Mouse (Mus musculus): ENCODE data around the gene Creld2. TPM values are rescaled to one million over a fixed set of nuclear protein-coding genes. Genes with fewer than 3 reads are reported as not detected.

Gene Creld2
- polyA plus RNA-seq, 1 experiment = 35.7 TPM

GRCm38 (mm10) chr15:88867368-88868023 is 48.0 kb downstream of the Creld2 start:
- peak overlapping the region; percentile 43 for H3K27ac ChIP-seq (ENCODE audit: insufficient read depth, low read length)
- H3K27me3 ChIP-seq (ENCODE audit: control insufficient read depth, insufficient read depth, low read length) = no peaks in the 10 kb centered on the region
- 66% methylated on average over 5 of the region's 5 CpGs for WGBS
- no peak overlapping the region for H3K4me3 ChIP-seq (ENCODE audit: extremely low read depth, insufficient read depth, insufficient read length)
- TF ChIP-seq POLR2A (IDR thresholded peaks at IDR 0.05; ENCODE audit: low read depth, low read length) (no peak), CTCF (IDR thresholded peaks at IDR 0.05; ENCODE audit: extremely low read depth, insufficient read depth, insufficient read length, insufficient replicate concordance) (no peak)
- peaks cover 10% of the 10 kb centered on the region for H3K36me3 ChIP-seq (ENCODE audit: control insufficient read depth, insufficient read depth, low read length)
- DNase-seq (ENCODE audit: low read depth in 1 of 2, low spot score in 2 of 2) = no peak
- peaks cover 20% of the 10 kb centered on the region for H3K4me1 ChIP-seq (ENCODE audit: control insufficient read depth, insufficient read depth, insufficient read length)

- whole genome bisulfite sequencing = 87% methylated on average over 6 of the region's 6 CpGs
- TF ChIP-seq POLR2A (IDR thresholded peaks at IDR 0.05; ENCODE audit: low read depth, low read length) (no peak), CTCF (IDR thresholded peaks at IDR 0.05; ENCODE audit: extremely low read depth, insufficient read depth, insufficient read length, insufficient replicate concordance) (no peak)
- H3K27ac ChIP-seq (ENCODE audit: insufficient read depth, low read length) = peak overlapping the region; percentile 43; the same call in 1 of the 2 replicates
- no peak for DNase-seq (ENCODE audit: low read depth in 1 of 2, low spot score in 2 of 2)
- no peaks in the 10 kb centered on the region for H3K27me3 ChIP-seq (ENCODE audit: control insufficient read depth, insufficient read depth, low read length)
- peaks cover 10% of the 10 kb centered on the region for H3K36me3 ChIP-seq (ENCODE audit: control insufficient read depth, insufficient read depth, low read length)
- peaks cover 17% of the 10 kb centered on the region for H3K4me1 ChIP-seq (ENCODE audit: control insufficient read depth, insufficient read depth, insufficient read length)
- no peak overlapping the region for H3K4me3 ChIP-seq (ENCODE audit: extremely low read depth, insufficient read depth, insufficient read length)
Observed at GRCm38 (mm10) chr15:88868024-88868742, 48.7 kb downstream of the Creld2 start.

- Histone ChIP-seq H3K27ac (ENCODE audit: insufficient read depth, low read length) (no peak overlapping the region), H3K27me3 (ENCODE audit: control insufficient read depth, insufficient read depth, low read length) (no peaks in the 10 kb centered on the region), H3K4me3 (ENCODE audit: extremely low read depth, insufficient read depth, insufficient read length) (no peak overlapping the region), H3K4me1 (ENCODE audit: control insufficient read depth, insufficient read depth, insufficient read length) (peaks cover 11% of the 10 kb centered on the region; the same call in 1 of the 2 replicates), H3K36me3 (ENCODE audit: control insufficient read depth, insufficient read depth, low read length) (no peaks in the 10 kb centered on the region)
- no peak for DNase-seq (ENCODE audit: low read depth in 1 of 2, low spot score in 2 of 2)
- TF ChIP-seq CTCF (IDR thresholded peaks at IDR 0.05; ENCODE audit: extremely low read depth, insufficient read depth, insufficient read length, insufficient replicate concordance) (no peak), POLR2A (IDR thresholded peaks at IDR 0.05; ENCODE audit: low read depth, low read length) (no peak)
- 68% methylated on average over 5 of the region's 5 CpGs for WGBS
Observed at GRCm38 (mm10) chr15:88870418-88871185, 51.2 kb downstream of the Creld2 start.

GRCm38 (mm10) chr15:88874061-88874460 is 54.6 kb downstream of the Creld2 start:
- no peaks in the 10 kb centered on the region for H3K27me3 ChIP-seq (ENCODE audit: control insufficient read depth, insufficient read depth, low read length)
- no peak overlapping the region for H3K27ac ChIP-seq (ENCODE audit: insufficient read depth, low read length)
- WGBS = 92% methylated on average over 3 of the region's 3 CpGs

GRCm38 (mm10) chr15:88874477-88874876 is 55.0 kb downstream of the Creld2 start:
- Histone ChIP-seq H3K4me1 (ENCODE audit: control insufficient read depth, insufficient read depth, insufficient read length) (no peaks in the 10 kb centered on the region), H3K36me3 (ENCODE audit: control insufficient read depth, insufficient read depth, low read length) (no peaks in the 10 kb centered on the region), H3K27ac (ENCODE audit: insufficient read depth, low read length) (no peak overlapping the region), H3K4me3 (ENCODE audit: extremely low read depth, insufficient read depth, insufficient read length) (no peak overlapping the region), H3K27me3 (ENCODE audit: control insufficient read depth, insufficient read depth, low read length) (no peaks in the 10 kb centered on the region)
- DNase-seq (ENCODE audit: low read depth in 1 of 2, low spot score in 2 of 2) = no peak
- 89% methylated on average over 6 of the region's 6 CpGs for WGBS
- TF ChIP-seq CTCF (IDR thresholded peaks at IDR 0.05; ENCODE audit: extremely low read depth, insufficient read depth, insufficient read length, insufficient replicate concordance) (no peak), POLR2A (IDR thresholded peaks at IDR 0.05; ENCODE audit: low read depth, low read length) (no peak)

More at GRCm38 (mm10) chr15:88874061-88874460, 54.6 kb downstream of the Creld2 start:
- Histone ChIP-seq H3K4me3 (ENCODE audit: extremely low read depth, insufficient read depth, insufficient read length) (no peak overlapping the region), H3K36me3 (ENCODE audit: control insufficient read depth, insufficient read depth, low read length) (no peaks in the 10 kb centered on the region), H3K4me1 (ENCODE audit: control insufficient read depth, insufficient read depth, insufficient read length) (no peaks in the 10 kb centered on the region)
- DNase-seq (ENCODE audit: low read depth in 1 of 2, low spot score in 2 of 2) = no peak
- TF ChIP-seq CTCF (IDR thresholded peaks at IDR 0.05; ENCODE audit: extremely low read depth, insufficient read depth, insufficient read length, insufficient replicate concordance) = no peak
- no peak for TF ChIP-seq POLR2A (IDR thresholded peaks at IDR 0.05; ENCODE audit: low read depth, low read length)

GRCm38 (mm10) chr15:88875625-88876081 is 56.2 kb downstream of the Creld2 start:
- DNase-seq (ENCODE audit: low read depth in 1 of 2, low spot score in 2 of 2) = no peak
- Histone ChIP-seq H3K4me1 (ENCODE audit: control insufficient read depth, insufficient read depth, insufficient read length) (no peaks in the 10 kb centered on the region), H3K27ac (ENCODE audit: insufficient read depth, low read length) (no peak overlapping the region), H3K27me3 (ENCODE audit: control insufficient read depth, insufficient read depth, low read length) (no peaks in the 10 kb centered on the region), H3K36me3 (ENCODE audit: control insufficient read depth, insufficient read depth, low read length) (no peaks in the 10 kb centered on the region), H3K4me3 (ENCODE audit: extremely low read depth, insufficient read depth, insufficient read length) (no peak overlapping the region)
- TF ChIP-seq CTCF (IDR thresholded peaks at IDR 0.05; ENCODE audit: extremely low read depth, insufficient read depth, insufficient read length, insufficient replicate concordance) (no peak), POLR2A (IDR thresholded peaks at IDR 0.05; ENCODE audit: low read depth, low read length) (no peak)
- WGBS = 52% methylated on average over 10 of the region's 10 CpGs

Other genes starting within 250 kb of the Creld2 start
- gene Zdhhc25, start 219.3 kb upstream of the Creld2 start, polyA plus RNA-seq (2012; rRNA removed) = not detected in 2 replicates
- 12.6 and 13.2 TPM in 2 replicates for gene Brd1, start 85.4 kb upstream of the Creld2 start, polyA plus RNA-seq (2012; rRNA removed)
- gene Zbed4, start 68.0 kb upstream of the Creld2 start, polyA plus RNA-seq (2012; rRNA removed) = 5.0 and 5.8 TPM in 2 replicates
- gene Alg12, start 328 bp upstream of the Creld2 start, polyA plus RNA-seq (2012; rRNA removed) = 16.6 and 18.6 TPM in 2 replicates
- gene Pim3, start 42.5 kb downstream of the Creld2 start, polyA plus RNA-seq (2012; rRNA removed) = 16.2 and 20.8 TPM in 2 replicates
- not detected in 2 replicates for gene Ttll8, start 134.8 kb downstream of the Creld2 start, polyA plus RNA-seq (2012; rRNA removed)
- gene Mlc1, start 159.4 kb downstream of the Creld2 start, polyA plus RNA-seq (2012; rRNA removed) = 1.1 TPM in 2 replicates
- gene Mov10l1, start 163.3 kb downstream of the Creld2 start, polyA plus RNA-seq (2012; rRNA removed) = not detected in 2 replicates
- not detected in 2 replicates for gene Panx2, start 240.1 kb downstream of the Creld2 start, polyA plus RNA-seq (2012; rRNA removed)

Measured in spleen, adult 2 months (tissue).